Mouse (Mus musculus) induced T-regulatory cell, adult 2 months (primary cell): ENCODE results near the gene Rpl10a.
A peak's percentile ranks its signal among the peaks of the same experiment; 100 is the strongest.
"Not testable (repeated sequence)": the region's sequence is repeated elsewhere in the genome, so short reads cannot be mapped to it uniquely, and the experiment has no call there.

ENCODE experiments used
- DNase-seq: peaks from one replicate; pipeline ENCODE4 v3.0.0-alpha.2; 2012; ENCODE audit warnings: low read depth

Gene Rpl10a

DNA sequence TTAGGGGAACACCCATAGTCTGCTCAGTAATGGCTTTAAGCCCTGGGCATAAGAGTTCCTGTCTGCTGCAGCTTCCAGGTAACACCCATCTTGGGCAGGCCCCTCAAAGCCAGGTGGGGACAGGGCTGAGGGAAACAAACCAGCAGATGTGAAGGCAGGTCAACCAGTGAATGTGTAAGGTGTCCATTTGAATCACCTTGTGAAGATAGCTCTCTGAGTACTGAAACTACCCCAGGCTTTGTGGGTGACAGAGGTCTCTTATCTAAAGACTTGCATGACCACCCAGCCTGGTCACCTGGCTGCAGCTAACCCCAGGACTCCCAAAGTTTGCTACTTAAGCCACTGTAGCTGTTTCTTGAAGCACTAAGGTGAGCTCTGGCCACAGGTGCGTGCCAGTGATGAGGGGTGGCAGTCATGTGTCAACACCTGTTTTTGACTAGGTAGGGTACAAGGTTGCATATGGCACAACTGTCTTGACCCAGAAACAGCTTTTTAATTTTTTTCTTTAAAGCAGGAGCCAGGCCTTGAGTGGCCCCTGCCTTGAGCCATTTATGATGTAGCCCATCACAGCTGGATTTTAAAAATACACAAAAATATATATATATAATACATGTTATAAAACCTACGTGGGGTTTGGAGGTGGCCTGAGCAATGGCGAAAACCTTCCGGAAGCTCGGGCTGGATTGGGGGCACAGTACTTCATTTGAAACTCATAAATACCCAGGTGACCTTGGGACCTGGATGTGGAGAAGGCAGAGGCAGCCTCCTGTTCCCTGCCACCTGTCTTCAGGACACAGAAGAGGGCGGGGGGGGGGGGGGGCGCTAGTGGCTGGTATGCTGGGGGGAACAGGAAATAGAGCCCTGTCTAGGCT is 3.2 kb downstream of the Rpl10a start:
- no peak for DNase-seq

DNA sequence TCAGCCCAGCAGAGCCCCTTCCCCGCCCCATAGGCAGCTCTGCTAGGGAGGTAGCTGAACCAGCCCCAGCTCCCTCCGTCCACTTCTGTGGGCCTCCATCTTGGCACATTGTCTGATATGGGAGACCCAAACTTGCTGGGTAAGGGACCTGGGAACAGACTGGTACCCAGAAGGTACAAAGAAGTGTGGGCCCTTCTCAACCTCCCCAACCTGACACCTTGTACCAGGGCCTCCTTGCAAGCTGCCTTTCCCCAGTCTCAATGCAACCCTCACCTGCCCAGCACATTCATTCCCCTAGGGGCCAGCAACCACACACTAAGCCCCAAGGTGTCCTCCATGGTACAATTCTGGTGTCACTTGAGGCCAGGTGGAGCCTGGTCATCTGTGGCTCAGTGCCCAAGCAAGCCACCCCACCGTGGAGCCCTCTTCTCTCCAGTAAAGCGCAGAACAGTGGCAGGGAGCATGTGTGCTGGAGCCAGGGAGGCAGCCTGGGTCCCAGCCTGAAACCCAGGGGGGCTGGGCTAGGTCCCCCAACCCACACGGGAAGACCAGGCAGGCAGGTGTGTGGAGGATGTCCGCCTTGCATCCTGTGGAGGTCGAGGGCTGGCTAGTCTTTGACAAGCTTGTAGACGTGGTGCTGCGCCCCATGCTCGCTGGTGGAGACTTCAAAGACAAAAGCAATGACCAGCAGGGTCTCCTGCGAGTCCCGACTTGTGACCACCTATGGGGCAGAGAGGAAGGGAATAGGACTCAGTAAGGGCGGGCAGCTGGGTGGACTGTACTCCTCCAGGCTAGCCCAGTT is 4.0 kb downstream of the Rpl10a start:
- no peak for DNase-seq

DNA sequence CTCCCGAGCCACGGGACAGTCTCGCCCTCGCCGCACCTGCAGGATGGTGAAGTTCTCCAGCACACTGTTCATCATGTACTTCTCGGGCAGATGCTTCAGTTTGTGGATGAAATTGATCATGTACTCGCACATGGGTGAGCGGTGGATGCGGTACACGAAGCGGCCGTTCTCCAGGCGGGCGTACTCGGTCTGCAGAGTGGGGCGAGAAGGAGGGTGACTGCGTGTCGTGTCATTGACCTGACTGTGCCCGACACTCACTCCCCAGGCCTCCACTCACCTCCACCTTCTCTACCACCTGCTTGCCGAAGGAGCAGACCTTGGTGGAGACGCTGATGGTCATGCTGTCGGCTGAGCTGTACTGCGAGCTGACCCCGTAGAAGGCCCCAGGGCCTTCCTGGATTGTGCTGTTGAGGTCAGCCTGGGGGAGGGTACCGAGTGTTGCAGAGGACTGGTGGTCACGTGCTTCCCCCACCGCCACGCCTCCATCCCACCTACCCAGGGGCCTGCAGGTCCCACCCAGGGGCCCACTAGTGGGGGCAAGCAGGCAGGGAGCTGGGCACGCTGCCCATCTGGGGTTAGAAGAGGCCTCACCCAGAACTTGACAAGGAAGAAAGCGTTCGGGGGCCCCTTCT is 4.8 kb downstream of the Rpl10a start:
- DNase-seq, result no peak

DNA sequence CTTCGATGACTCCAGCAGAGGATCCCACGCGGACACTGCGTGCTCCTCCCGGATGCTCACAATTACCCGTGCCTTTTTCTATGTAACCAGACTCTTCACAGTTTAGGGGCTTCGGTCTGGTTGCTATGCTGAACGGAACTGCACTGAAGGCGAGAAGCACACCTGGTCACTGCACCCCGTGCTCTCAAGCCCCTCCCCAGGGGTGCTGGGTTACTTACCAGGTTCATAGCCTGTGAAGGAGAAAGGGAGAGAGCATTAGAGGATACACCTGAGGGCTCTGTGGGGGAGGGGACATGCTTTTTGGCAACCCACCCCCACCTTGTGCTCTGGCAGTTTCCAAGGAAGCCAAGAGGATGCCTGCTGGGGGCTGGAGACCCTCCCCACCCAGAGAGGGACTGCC is 7.0 kb downstream of the Rpl10a start:
- no peak for DNase-seq

DNA sequence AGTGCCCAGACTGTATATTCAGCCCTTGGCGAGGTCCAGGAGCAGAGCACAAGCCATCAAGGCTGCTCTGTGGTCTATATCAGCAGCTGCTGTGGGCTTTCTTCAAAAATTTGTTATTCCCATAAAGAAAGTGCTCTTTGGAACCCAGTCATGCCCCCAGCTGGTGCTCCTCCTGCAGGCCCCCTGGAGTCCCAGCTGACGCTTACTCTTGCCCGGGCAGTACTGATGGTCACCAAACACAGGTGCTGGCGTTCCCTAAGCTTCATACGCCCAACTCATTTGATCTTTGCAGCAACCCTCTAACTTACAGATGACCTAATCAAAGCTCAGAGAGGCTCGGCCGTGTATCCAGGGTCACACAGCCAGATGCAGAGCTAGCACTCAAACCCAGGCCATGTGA is 9.3 kb downstream of the Rpl10a start:
- DNase-seq, result no peak

DNA sequence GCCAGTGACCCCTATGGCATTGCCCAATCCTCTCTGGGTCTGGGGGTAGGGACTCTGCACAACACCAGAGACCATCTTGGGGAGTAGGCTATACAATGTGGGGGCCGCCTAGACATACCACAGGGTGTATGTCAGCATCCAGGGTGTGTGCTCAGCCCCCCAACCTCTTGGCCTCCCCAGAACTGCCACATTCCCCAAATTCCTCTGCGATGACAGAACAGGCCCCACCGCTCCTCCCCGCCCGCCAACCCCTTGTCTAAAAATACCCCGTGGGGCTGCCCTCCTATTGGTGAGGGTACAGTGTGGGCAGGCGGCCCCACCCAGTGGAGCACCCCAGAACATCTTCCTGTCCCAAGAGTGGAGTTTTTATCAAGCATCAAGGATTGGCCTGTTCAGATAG is 12.3 kb downstream of the Rpl10a start:
- DNase-seq, result no peak

DNA sequence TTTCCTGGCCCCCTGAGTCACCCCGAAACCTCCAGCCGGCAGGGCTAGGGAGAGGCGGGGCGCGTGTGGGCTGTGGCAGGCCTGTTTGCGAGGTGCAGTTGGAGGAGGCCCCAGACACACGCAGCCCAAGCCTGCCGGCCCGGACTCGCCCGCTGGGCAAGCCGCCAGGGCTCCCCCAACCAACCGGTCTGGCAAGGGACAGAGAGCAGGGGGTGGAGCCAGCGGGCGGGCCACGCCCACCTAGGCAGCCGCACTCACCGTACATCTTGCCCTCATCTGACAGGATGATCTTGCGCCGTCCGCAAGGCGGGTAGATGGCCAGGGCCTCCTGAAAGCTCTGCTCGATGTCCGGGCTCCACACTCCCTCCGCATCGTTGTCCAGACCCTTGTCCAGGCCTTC is 12.8 kb downstream of the Rpl10a start:
- peak; percentile 58 for DNase-seq

DNA sequence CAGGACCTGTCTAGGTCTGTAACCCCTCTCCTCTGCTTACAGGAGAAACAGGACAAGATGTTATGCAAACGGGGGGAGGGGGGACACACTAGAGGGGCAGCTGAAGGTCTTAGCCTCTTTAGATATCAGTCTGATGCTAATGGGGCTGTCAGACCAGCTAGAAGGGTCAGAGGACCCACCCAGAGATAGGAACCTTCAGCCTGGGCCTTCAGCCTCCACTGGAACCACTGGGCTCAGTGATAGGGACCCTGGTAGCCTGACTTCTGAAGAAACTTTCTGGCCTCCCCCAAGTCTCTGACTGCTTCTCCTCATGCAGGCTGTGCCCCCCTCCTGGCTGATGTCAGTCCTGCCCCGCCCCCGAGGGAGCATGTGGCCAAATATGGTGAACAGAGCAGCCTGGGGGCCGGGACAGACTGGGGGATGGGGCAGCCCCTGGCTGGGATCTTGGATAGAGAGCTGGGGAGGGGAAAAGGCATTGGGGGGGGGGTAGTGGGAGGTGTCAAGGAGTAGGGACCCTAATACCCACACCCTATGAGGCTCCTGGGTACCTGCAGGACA is 15.9 kb downstream of the Rpl10a start:
- DNase-seq, result no peak

DNA sequence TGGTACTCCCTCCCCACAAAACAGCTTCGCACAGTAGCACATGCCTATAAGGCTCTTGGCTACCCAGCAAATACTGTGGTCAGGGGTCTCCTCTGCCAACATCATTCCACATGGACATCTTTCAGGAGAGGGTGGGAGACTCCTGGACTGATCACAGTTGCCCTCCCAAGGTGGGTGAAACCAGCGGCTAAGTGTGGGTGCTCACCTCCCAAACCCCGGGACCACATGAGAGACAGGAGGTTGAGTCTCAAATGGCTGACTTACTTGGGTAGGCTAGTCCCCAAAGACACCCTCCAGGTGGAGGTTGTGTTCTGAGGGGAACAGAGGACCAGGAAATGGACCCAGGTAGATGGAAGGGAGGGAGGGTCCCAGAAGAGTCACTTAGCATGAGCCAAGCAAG is 16.4 kb downstream of the Rpl10a start:
- no peak for DNase-seq

DNA sequence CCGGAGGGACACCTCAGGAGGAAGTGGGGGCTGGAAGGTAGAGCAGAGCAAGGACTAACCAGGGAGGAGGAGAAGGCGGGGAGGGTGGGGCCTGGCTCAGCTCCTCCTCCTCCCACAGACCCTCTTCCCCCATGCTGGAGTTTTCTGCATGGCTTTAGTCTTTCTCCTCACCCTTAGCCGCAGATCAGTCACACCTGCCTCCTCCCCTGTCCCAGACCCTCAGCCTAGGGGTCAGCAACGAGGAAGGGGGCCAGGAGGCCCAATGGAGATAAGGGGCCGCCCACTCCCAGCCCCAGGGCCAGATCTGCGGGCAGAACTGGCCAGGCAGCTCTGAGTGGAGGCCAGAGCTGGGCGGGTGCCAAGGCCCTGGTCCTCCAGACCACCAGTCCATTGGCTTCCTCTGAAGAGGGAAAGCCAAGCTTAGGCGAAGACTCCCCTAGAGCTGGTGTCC is 17.0 kb downstream of the Rpl10a start:
- DNase-seq, result no peak

DNA sequence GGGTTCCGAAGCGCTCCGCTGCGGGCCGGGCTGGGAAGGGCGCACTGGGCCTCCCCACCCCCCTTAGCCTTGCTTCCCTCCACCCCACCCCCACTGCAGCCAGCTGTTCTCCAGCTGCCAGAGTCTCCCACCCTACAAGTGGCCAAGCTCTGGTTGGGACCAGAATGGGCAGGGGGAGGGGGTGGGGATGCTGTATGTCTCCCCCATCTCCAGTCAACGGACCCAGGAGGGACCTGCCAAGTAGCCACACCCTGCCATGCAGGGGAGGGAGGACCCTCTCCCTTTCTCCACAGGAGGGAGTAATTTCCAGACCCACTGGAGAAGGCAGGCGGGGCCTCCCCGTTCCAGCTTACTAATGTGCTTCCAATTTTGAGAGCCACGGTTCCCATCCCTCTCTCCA is 17.6 kb downstream of the Rpl10a start:
- DNase-seq, result no peak

DNA sequence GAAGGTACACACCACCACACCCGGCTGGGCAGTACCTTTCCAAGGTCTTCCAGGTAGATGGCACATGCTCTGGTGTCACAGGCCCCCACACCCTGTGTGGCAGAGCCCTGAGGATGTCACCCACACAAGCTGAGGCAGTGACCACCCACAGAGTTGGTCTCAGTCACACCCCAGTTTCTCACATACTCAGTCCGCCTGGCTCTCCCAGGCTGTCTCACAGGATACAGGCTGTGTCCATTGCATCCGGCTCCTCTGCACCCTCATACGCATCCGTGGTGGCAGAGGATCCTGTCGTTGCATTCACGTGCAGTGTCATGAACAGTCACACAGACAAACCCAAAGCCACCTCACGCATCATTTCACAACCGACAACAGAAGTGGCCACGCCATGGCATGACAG is 19.1 kb downstream of the Rpl10a start:
- DNase-seq, result no peak

DNA sequence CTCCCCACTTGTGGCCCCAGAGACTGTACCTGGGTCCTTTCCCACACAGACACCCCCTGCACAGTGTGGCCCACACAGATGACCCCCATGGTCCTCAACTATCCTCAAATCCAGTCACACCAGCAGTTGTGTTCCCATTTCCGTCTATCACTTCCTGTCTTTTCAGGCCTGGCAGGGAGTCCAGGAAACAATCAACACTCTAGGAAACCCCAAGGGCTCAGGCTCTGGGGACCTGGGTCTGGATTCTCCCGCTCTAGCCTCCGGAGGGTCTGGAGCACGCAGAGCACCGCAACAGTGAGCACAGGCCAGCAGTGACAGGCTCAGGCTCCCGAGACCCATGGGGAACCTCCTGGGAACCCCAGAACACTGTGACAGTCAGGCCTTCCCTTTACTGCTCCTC is 19.9 kb downstream of the Rpl10a start:
- DNase-seq, result no peak

DNA sequence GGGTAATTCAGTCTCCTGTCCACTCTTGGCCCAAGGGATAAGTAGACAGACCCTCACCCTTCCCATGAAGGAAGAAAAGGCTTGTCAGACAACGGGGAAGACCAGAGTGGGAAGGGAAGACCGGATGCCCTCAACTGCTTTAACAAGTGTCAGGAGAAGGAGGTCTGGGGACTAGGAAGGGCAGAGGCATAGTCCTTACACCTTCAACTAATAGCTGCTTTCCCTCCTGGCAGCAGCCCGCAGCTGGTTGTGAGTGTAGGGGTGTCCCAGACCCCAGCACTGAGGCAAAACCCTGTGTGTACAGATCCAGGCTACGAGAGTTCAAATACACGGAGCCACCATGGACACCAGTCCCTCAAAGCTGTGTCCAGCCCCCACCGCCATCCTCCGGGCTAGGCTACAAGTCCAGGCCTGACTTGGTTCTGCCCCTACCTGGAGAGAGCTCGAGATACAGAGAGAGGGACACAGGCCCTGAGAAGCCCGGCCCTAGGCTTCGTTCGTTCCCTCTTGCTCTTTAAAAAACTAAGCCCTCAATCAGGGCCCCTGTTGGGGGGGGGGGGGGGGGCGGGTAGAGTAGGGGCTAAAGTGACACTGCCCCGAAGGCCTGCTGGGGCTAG is 21.1 kb downstream of the Rpl10a start:
- no peak for DNase-seq

DNA sequence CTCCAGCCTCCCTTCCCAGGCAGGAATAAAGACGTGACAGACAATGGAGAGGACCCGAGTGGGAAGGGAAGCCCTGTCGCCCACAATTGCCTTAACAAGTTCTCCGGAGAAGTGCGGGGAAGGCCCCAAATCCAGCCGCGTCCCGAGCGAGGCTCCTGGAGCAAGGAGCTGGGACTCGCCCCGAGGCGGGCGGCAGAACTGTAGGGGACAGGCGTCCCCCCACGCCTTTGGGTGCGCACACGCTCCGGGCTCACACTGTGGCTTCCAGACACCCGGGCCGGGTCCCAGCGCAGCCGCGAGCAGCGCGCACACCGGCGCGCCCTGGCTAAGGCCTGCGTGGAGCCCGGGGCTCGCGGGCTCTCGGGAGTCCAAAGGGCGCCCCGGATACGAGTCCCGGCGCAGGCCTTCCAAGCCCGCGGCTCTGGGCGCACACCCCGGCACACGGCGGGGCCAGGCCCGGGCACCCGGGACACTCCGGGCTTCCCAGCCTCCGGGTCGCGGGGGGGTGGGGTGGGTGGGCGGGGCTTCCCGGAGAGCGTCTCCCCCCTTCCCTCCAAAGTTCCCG is 21.7 kb downstream of the Rpl10a start:
- peak; percentile 50 for DNase-seq

DNA sequence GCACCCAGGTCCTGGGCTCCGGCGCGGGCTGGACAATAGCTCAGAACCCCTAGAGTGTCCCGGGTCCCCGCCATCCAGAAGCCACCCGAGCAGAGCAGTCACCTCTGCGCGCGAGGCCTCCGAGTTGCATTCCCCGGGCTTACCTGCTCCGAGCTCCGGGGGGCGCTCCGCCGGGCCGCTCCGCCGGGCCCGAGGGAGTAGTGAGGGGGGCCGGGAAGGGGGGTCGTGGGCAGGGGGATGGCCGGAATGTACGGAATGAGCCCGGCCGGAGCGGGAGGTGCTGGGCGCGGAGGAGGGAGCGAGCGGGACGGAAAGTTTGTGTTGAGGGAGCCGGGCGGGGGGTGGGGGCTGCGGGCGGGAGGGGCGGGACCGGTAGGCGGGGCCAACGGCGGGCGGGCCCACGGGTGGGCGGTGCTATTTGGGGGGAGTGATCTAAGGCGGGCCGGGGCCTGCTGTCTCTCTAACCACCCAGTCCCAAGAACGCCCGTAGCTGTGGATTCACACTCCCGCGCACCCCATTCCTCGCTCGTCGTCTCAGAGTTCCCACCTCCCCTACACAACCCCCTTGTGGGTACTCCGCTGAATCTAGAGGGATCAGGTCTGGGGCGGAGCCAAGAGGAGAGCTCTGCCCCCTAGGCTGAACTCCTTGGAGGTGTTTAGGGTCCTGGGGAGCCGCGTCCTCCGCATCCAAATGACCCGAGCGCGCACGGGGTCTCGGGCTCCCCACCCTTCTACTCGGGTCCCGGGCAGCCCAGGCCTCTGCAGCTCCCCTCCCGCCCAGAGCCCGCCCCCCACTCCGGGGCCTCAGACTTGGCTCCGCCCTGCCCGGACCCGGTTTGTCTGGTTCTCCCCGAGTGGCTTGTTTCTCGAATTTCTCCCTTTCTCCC is 22.4 kb downstream of the Rpl10a start, which contains the start of gene Tead3:
Gene Tead3, minus strand, starts transcription at position 352 of the 887 bp plus-strand sequence.
- DNase-seq, result peak; percentile 76

DNA sequence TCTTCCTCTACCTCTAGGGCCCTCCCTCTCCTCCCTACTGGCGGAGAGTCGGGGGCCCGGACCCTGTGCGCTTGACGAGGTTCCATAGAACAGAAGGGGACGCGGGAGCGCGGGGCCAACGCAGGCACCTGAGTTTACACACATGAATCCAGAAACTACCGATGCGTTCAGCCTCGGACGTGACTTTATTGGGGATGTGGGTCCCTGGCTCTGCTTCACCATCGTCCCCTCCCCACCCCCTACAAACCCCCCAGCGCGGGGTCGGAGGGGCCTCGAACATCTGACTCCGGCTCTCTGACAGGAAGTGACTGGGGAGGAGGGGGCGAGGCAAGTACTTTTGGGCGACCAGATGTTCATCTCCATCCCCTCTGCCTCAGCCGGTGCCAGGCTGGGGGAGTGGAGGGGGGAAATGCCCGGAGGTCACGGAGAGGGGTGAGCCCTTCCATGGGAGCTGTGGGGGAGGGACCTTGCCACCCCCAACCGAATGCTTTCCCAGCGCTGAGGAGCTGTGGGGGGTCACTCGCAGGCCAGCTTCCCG is 23.2 kb downstream of the Rpl10a start:
- DNase-seq, result peak; percentile 44

DNA sequence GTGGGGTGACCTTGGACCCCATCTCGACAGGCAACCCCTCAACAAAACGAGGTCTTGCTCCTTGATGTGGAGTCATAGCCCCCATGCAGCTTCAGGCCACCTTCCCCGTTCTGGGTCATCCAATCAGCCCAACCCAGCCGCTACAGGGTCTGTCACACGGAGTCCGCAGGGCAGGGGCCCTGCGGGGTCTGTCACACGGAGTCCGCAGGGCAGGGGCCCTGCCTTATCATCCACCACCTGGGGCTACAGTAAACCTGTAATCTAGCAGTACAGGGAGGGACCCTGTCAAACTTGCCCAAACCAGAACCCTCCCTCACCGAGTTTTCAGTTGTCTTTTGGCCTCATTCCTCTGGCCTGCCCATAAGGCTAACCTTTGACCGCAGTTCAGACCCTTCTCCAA is 23.7 kb downstream of the Rpl10a start:
- DNase-seq, result no peak

DNA sequence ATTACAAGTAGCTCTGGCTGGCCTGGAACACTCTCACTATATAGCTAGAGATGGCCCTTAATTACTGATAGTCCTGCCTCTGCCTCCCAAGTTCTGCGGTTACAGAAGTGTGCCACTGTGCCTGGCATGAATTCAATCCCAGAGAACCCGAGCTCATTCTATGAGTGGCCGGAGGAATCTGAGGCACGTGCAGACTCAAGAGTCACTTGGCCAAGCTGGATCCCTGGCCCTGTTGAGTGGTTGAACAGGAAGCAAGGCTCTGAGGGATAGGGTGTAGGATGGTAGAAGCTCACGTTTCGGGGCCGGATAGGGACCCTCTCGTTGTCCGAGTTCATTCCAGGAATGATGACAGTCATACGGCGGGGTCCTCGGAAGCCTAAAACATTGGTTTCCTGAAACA is 27.6 kb downstream of the Rpl10a start:
- no peak for DNase-seq

DNA sequence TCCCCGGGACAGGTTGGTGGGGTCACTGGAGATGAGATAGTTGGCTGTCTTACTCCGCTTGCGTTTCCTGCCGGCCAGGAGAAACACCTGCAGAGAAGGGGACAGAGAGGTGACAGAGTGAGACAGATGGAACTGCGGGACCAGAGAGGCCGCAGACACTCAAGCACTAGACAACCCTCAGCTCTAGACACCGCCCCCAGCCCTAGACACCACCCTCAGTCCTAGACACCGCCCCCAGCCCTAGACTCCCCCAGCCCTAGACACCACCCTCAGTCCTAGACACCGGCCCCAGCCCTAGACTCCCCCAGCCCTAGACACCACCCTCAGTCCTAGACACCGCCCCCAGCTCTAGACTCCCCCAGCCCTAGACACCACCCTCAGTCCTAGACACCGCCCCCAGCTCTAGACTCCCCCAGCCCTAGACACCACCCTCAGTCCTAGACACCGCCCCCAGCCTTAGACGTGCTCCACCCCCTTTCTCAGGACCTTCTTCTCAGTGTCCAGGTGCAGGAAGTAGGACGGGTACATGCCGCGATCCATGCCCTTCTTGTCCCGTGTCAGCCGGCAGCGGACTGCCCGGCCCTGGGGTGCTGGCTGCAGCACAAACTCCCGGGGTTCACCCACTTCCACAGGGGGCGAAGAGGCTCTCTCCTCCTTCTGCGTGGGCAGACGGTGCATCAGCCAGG is 30.4 kb downstream of the Rpl10a start:
- not testable (repeated sequence) for DNase-seq
